Mouse (Mus musculus) lung, postnatal 4 days (tissue): ENCODE measurements at regions not wholly inside any gene's neighbourhood (a gene's known extent, or its start where the extent isn't known, plus 50 kb on each side); places are given as distances from the start of the nearest gene placed in this dataset.

ENCODE experiments used
- DNase-seq, 2 experiments: peaks; one replicate each; pipeline ENCODE4 v3.0.0; 2021

GRCm38 (mm10) chr13:37715058-37715712 lies 63.0 kb upstream of the Rreb1 start:
- no peak for DNase-seq

DNA sequence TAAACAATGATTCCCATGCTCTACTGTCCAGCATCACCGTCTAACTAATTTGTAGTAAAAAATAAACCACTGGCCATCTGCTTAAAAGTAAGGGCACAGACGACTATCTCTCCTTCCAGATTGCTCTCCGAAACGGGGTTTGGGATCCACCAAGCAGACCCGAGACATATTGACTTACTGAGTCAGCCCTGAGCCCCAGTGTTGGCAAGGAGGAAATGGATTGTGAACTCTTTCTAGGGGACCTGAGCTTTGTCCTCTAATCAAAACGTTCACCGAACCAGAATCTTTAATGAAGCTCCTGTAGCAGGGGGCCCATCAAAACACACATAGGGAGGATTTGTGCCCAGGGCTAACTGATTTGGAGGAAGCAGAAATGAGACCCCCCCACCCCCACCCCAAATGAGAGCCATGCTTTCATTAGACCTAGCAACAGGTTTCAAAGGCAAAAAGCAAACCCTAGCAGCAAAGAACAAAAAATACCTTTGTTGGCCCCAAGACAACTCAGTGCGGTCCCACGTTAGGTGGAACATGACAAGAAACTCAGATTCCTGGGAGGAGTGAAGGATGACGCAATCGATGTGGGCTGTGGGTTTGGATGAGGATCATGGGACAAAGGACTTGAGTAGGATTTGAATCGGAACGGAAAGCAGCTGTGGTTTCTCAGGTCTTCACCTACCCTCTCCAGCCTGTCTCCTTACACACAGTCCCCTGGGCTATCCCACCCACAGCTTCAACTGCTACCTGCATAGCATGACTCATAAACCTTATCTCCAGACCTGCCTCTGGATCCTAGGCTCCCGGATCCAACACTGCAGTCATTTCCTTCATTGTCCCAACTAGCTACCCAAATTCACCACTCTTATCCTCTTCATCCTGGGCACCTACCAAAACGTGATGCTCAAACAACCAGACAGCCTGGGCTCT lies 62.2 kb upstream of the Rreb1 start:
- no peak for DNase-seq

- no peak for DNase-seq
Observed at GRCm38 (mm10) chr13:37717793-37718192, 60.4 kb upstream of the Rreb1 start.

GRCm38 (mm10) chr13:37718364-37718763 lies 59.8 kb upstream of the Rreb1 start:
- no peak for DNase-seq
